Mouse (Mus musculus) ES-E14 (cell line): ENCODE results near the gene Srgap1.

Source experiments
- MAFK ChIP-seq: IDR thresholded peaks from 2 replicates; pipeline ENCODE4 v1.6.1; 2014; ENCODE audit warnings: mild to moderate bottlenecking, low read depth, low read length, inconsistent platforms; ENCODE audit not compliant: insufficient read depth
- ZNF384 ChIP-seq: IDR thresholded peaks from 2 replicates; pipeline ENCODE4 v1.6.1; 2012; ENCODE audit warnings: low read depth, low read length, inconsistent platforms

DNA sequence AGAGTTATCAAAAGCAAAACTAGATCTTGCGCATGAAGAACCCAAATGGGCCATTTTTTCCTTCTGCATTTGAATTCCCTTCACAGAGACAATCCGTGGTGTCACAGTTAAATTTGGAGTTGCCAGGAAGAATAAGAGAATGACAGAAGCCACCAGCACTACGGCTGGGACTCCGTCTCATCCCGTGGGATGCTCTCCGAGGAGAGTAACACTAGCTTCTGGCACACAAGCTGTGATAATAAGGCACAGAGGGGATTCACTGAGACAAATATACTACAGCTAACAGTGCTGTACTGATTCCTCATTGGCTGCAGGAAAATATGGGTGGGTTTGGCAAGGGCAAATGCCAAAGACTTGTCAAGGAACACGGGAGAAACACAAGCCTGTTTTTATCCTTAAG lies 201.4 kb downstream of the Srgap1 start:
- TF ChIP-seq MAFK (no peak), ZNF384 (no peak)
